Mouse (Mus musculus) small intestine, adult 2 months (tissue): ENCODE measurements around the gene Pde4d. TPM values are rescaled to one million over a fixed set of nuclear protein-coding genes. Genes with fewer than 3 reads are reported as not detected.

Experiments used
- H3K27ac ChIP-seq: fragments of 200-500 bp; 2 replicates; pipeline ENCODE4 v1.5.1; 2012; ENCODE audit warnings: low read depth, low read length, control low read depth, inconsistent platforms; ENCODE audit not compliant: insufficient read depth
- H3K27me3 ChIP-seq: fragments of 200-500 bp; 2 replicates; pipeline ENCODE4 v1.6.1; 2012; ENCODE audit warnings: mild to moderate bottlenecking, moderate library complexity, low read length, inconsistent platforms; ENCODE audit not compliant: control insufficient read depth, insufficient read depth
- H3K36me3 ChIP-seq: fragments of 200-500 bp; 2 replicates; pipeline ENCODE4 v1.6.1; 2012; ENCODE audit warnings: mild to moderate bottlenecking, low read length, control low read depth, inconsistent platforms; ENCODE audit not compliant: control insufficient read depth, insufficient read depth
- H3K4me1 ChIP-seq: fragments of 200-500 bp; 2 replicates; pipeline ENCODE4 v1.6.1; 2012; ENCODE audit warnings: low read length, inconsistent platforms, mixed read lengths; ENCODE audit not compliant: control insufficient read depth, insufficient read depth, insufficient read length
- H3K4me3 ChIP-seq: fragments of 200-500 bp; 2 replicates; pipeline ENCODE4 v1.5.1; 2012; ENCODE audit warnings: low read depth, mild to moderate bottlenecking, control low read depth, inconsistent platforms, low read length, moderate library complexity
- CTCF ChIP-seq: fragments of 200-500 bp; IDR thresholded peaks from 2 replicates; pipeline ENCODE4 v1.5.1; 2012; ENCODE audit warnings: low read depth, mild to moderate bottlenecking, control low read depth, inconsistent platforms, low read length, moderate library complexity, mixed read lengths; ENCODE audit not compliant: insufficient replicate concordance, insufficient read length; ENCODE audit errors: extremely low read depth
- POLR2A ChIP-seq: fragments of 200-500 bp; IDR thresholded peaks from 2 replicates; pipeline ENCODE4 v1.6.1; 2012; ENCODE audit warnings: low read depth, mild to moderate bottlenecking, control low read depth, inconsistent platforms, low read length, moderate library complexity
- WGBS: fragments of 180-500 bp; shearing (Covaris S2); methylation state at CpG from one replicate; pipeline ENCODE4 v1.1.7; 2018; 5-methylcytosine and 5-hydroxymethylcytosine counted together
- polyA plus RNA-seq: library from polyadenylated mRNA; depleted of rRNA; stranded (reverse); fragments of >200 nt; gene quantifications from 2 replicates; pipeline ENCODE4 v1.2.3, GENCODE M21; 2012

Gene Pde4d
- polyA plus RNA-seq, 1 experiment, result 8.4 TPM

- H3K36me3 ChIP-seq, result no peaks in the 10 kb centered on the region
- H3K27ac ChIP-seq, result no peak overlapping the region
- no peak for TF ChIP-seq CTCF
- H3K4me3 ChIP-seq, result no peak overlapping the region
- no peaks in the 10 kb centered on the region for H3K27me3 ChIP-seq
- peaks cover 2% of the 10 kb centered on the region for H3K4me1 ChIP-seq
- 88% methylated on average over 2 of the region's 2 CpGs for WGBS
These were observed 1154.3 kb downstream of the Pde4d start for GRCm38 (mm10) chr13:109604017-109604416.

- TF ChIP-seq POLR2A, result no peak
- TF ChIP-seq CTCF, result no peak
- no peaks in the 10 kb centered on the region for H3K27me3 ChIP-seq
- no peaks in the 10 kb centered on the region for H3K4me1 ChIP-seq
- H3K36me3 ChIP-seq, result no peaks in the 10 kb centered on the region
- H3K4me3 ChIP-seq, result no peak overlapping the region
- WGBS, result 70% methylated on average over 1 of the region's 1 CpGs
- no peak overlapping the region for H3K27ac ChIP-seq
These were observed 1155.4 kb downstream of the Pde4d start for GRCm38 (mm10) chr13:109605140-109605539.

DNA sequence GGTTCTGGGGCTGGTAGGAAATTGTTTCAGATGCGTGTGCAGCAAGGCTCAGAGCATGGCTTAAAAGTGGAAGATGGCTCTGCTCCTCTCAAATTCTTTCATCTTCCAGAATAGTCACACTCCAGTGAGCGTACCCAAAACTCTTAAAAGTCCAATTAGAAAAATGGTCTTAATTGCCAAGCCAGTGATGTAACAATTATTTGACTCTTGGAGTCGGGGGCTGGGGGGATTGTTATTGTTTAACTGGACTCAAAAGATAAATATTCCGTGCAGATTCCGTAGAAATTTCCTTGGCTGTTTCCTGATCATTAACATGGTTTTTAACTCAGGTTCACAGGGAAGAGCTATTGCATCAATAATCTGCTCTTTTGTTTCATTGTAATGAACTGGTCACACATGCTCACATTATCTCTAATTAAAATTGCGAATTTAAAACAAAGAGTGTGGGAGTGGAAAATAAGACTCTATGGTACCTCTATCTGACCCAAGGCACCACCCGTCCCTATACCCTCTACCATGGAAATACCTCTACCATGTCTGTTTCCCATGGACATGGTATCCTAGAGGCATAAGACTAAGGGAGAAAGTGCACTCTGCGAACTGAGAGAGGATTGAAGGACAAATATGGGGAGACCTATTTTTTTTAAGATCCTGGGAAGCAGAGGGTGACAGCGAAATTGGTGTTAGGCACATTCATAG lies 1159.5 kb downstream of the Pde4d start:
- 61% methylated on average over 9 of the region's 9 CpGs for WGBS
- Histone ChIP-seq H3K27ac (no peak overlapping the region), H3K36me3 (no peaks in the 10 kb centered on the region), H3K4me1 (no peaks in the 10 kb centered on the region), H3K27me3 (no peaks in the 10 kb centered on the region), H3K4me3 (no peak overlapping the region)
- TF ChIP-seq POLR2A (no peak), CTCF (no peak)

GRCm38 (mm10) chr13:109609805-109610187 lies 1160.0 kb downstream of the Pde4d start:
- H3K27me3 ChIP-seq, result no peaks in the 10 kb centered on the region
- no peak overlapping the region for H3K4me3 ChIP-seq
- H3K27ac ChIP-seq, result no peak overlapping the region
- 10% methylated on average over 3 of the region's 3 CpGs for WGBS
- H3K36me3 ChIP-seq, result no peaks in the 10 kb centered on the region
- no peaks in the 10 kb centered on the region for H3K4me1 ChIP-seq
- TF ChIP-seq CTCF, result peak; percentile 71; the same call in 1 of the 2 replicates
- TF ChIP-seq POLR2A, result no peak

- 95% methylated on average over 2 of the region's 2 CpGs for WGBS
- TF ChIP-seq CTCF (no peak), POLR2A (no peak)
- H3K4me3 ChIP-seq, result no peak overlapping the region
- H3K4me1 ChIP-seq, result peaks cover 2% of the 10 kb centered on the region; the same call in 1 of the 2 replicates
- no peak overlapping the region for H3K27ac ChIP-seq
- H3K36me3 ChIP-seq, result no peaks in the 10 kb centered on the region
- no peaks in the 10 kb centered on the region for H3K27me3 ChIP-seq
These were observed 1161.0 kb downstream of the Pde4d start for GRCm38 (mm10) chr13:109610772-109611171.

GRCm38 (mm10) chr13:109615213-109615784 lies 1165.6 kb downstream of the Pde4d start:
- H3K36me3 ChIP-seq, result no peaks in the 10 kb centered on the region
- TF ChIP-seq POLR2A, result no peak
- TF ChIP-seq CTCF, result no peak
- H3K27me3 ChIP-seq, result no peaks in the 10 kb centered on the region
- H3K27ac ChIP-seq, result no peak overlapping the region
- no peak overlapping the region for H3K4me3 ChIP-seq
- 29% methylated on average over 8 of the region's 8 CpGs for WGBS
- H3K4me1 ChIP-seq, result peaks cover 2% of the 10 kb centered on the region; the same call in 1 of the 2 replicates

GRCm38 (mm10) chr13:109615785-109616281 lies 1166.1 kb downstream of the Pde4d start:
- H3K27ac ChIP-seq, result no peak overlapping the region
- no peaks in the 10 kb centered on the region for H3K36me3 ChIP-seq
- TF ChIP-seq POLR2A, result no peak
- no peak for TF ChIP-seq CTCF
- H3K4me3 ChIP-seq, result no peak overlapping the region
- H3K4me1 ChIP-seq, result peaks cover 2% of the 10 kb centered on the region; the same call in 1 of the 2 replicates
- no peaks in the 10 kb centered on the region for H3K27me3 ChIP-seq
- WGBS, result 14% methylated on average over 7 of the region's 7 CpGs
